Mouse (Mus musculus) ES-E14 (cell line): ENCODE results near the gene S100a7a.

Experiments
- HCFC1 ChIP-seq: IDR thresholded peaks from 2 replicates; pipeline ENCODE4 v1.6.1; 2012; ENCODE audit warnings: low read length, inconsistent platforms, borderline replicate concordance; ENCODE audit not compliant: insufficient read depth
- MAFK ChIP-seq: IDR thresholded peaks from 2 replicates; pipeline ENCODE4 v1.6.1; 2014; ENCODE audit warnings: mild to moderate bottlenecking, low read depth, low read length, inconsistent platforms; ENCODE audit not compliant: insufficient read depth
- ZC3H11A ChIP-seq: IDR thresholded peaks from 2 replicates; pipeline ENCODE4 v1.6.1; 2012; ENCODE audit warnings: low read depth, mild to moderate bottlenecking, inconsistent platforms, low read length, borderline replicate concordance
- ZNF384 ChIP-seq: IDR thresholded peaks from 2 replicates; pipeline ENCODE4 v1.6.1; 2012; ENCODE audit warnings: low read depth, low read length, inconsistent platforms

DNA sequence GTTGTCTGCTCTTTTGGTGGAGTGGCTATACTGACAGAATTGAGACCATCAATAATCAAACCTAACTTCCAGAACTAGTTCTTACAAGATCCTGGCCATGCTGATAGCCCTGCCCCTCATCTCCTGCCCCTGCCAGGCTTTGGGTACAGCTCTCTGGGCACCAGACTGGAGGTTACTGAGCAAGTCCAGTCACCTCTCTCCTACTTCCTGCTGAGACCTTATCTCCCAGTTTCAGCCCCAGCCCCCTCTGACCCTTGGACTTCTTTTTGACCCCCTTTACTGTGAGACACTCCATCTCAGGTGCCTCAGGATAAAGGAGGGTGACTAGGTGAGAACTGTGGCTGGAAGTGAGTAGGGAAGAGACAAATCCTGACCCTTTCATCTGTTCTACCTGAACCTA lies 44.7 kb upstream of the S100a7a start:
- TF ChIP-seq HCFC1 (no peak), ZC3H11A (no peak), MAFK (no peak), ZNF384 (no peak)
